Mouse (Mus musculus) lung, adult 2 months (tissue): ENCODE measurements around the gene Fam198a. TPM values are rescaled to one million over a fixed set of nuclear protein-coding genes. Genes with fewer than 3 reads are reported as not detected.
"Not testable (repeated sequence)": the region's sequence is repeated elsewhere in the genome, so short reads cannot be mapped to it uniquely, and the experiment has no call there.

ENCODE experiments used
- DNase-seq: peaks from one replicate; pipeline ENCODE4 v3.0.0; 2022
- H3K4me1 ChIP-seq: fragments of 200-500 bp; 2 replicates; pipeline ENCODE4 v1.6.1; 2011; ENCODE audit warnings: low read length; ENCODE audit not compliant: control insufficient read depth, insufficient read depth
- H3K4me3 ChIP-seq: fragments of 200-500 bp; replicated peaks from 2 replicates; pipeline ENCODE3; 2011; ENCODE audit warnings: low read depth, mild to moderate bottlenecking, control low read depth, low read length; ENCODE audit errors: extremely low read depth
- CTCF ChIP-seq: fragments of 200-500 bp; IDR thresholded peaks from 2 replicates; pipeline ENCODE4 v1.5.1; 2011; ENCODE audit warnings: mild to moderate bottlenecking, low read length, control low read depth; ENCODE audit not compliant: insufficient read depth
- POLR2A ChIP-seq: fragments of 200-500 bp; IDR thresholded peaks from 2 replicates; pipeline ENCODE4 v1.6.1; 2011; ENCODE audit warnings: low read depth, mild to moderate bottlenecking, control low read depth, low read length, borderline replicate concordance; ENCODE audit errors: extremely low read depth
- WGBS: fragments of 180-500 bp; shearing (Covaris S2); methylation state at CpG from one replicate; pipeline ENCODE4 v1.1.7; 2018; 5-methylcytosine and 5-hydroxymethylcytosine counted together
- polyA plus RNA-seq: library from polyadenylated mRNA; depleted of rRNA; stranded (reverse); fragments of >200 nt; gene quantifications from 2 replicates; pipeline ENCODE4 v1.2.3, GENCODE M21; 2012

Fam198a gene
- polyA plus RNA-seq, 1 experiment: 8.4 TPM

- Histone ChIP-seq H3K4me3 (no peak overlapping the region), H3K4me1 (peaks cover 24% of the 10 kb centered on the region)
- 13% methylated on average over 8 of the region's 8 CpGs for WGBS
- TF ChIP-seq POLR2A: no peak
- peak; percentile 42 for TF ChIP-seq CTCF
- DNase-seq: peak; percentile 37
These were observed 68.1 kb downstream of the Fam198a start for GRCm38 (mm10) chr9:122018782-122019395.

GRCm38 (mm10) chr9:122020321-122020720 is 69.5 kb downstream of the Fam198a start:
- H3K4me1 ChIP-seq: peaks cover 31% of the 10 kb centered on the region
- 82% methylated on average over 4 of the region's 4 CpGs for WGBS
- DNase-seq: no peak
- TF ChIP-seq POLR2A (no peak), CTCF (no peak)
- no peak overlapping the region for H3K4me3 ChIP-seq

GRCm38 (mm10) chr9:122021171-122021570 is 70.4 kb downstream of the Fam198a start:
- 93% methylated on average over 4 of the region's 4 CpGs for WGBS
- not testable (repeated sequence) for DNase-seq, H3K4me3 ChIP-seq
- H3K4me1 ChIP-seq: peaks cover 31% of the 10 kb centered on the region

DNA sequence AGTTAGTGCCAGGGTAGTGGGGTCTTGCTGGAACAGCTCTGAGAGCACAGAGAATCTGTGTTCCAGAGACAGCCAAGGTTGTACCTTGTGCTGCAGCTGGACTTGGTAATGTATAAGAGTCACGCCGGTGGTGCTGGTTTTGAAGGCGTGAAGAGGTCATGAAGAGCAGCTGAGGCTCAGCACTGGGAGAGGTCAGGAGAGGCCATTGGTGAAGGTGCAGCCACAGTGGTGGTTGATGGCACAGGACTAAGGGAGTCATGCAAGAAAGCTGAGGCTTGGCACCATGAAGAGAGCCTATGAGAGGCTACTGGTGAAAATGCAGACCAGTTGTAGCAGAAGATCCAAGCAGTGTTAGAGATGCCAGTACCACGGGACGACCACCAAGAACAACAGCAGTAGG is 70.8 kb downstream of the Fam198a start:
- no peak for TF ChIP-seq CTCF
- no peak for TF ChIP-seq POLR2A
- no peak for DNase-seq
- Histone ChIP-seq H3K4me3 (no peak overlapping the region), H3K4me1 (peaks cover 31% of the 10 kb centered on the region)
- WGBS: 91% methylated on average over 5 of the region's 5 CpGs

DNA sequence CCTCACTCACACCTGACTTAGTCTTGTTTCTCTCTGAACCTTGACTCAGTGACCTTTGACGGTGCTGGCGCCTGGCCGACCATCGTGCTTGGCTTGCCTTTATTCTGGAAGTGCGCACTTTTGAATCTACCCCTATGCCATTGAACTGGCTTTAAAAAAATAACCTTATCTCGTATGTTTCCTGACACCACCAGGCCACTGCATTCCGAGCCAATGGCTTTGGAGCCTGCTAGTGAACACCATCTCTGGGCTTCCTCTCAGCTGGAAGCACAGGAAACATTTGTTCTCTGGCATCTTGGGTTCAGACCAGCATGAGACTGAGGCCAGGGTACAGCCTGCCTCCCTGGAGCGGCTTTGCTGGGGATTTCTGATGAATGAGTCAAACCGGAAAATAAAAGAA is 72.0 kb downstream of the Fam198a start:
- TF ChIP-seq CTCF (no peak), POLR2A (no peak; the same call in 1 of the 2 replicates)
- Histone ChIP-seq H3K4me1 (peaks cover 37% of the 10 kb centered on the region), H3K4me3 (no peak overlapping the region)
- DNase-seq: peak; percentile 66
- 26% methylated on average over 9 of the region's 9 CpGs for WGBS

GRCm38 (mm10) chr9:122023873-122024272 is 73.1 kb downstream of the Fam198a start:
- WGBS: 63% methylated on average over 5 of the region's 5 CpGs
- Histone ChIP-seq H3K4me1 (peaks cover 41% of the 10 kb centered on the region), H3K4me3 (no peak overlapping the region)
- DNase-seq: no peak
- TF ChIP-seq CTCF (no peak), POLR2A (no peak)

- Histone ChIP-seq H3K4me1 (peaks cover 39% of the 10 kb centered on the region), H3K4me3 (no peak overlapping the region)
- TF ChIP-seq POLR2A (no peak), CTCF (no peak)
- WGBS: 90% methylated on average over 6 of the region's 6 CpGs
- DNase-seq: no peak
These were observed 73.6 kb downstream of the Fam198a start for GRCm38 (mm10) chr9:122024419-122024818.

GRCm38 (mm10) chr9:122025855-122026590 is 75.2 kb downstream of the Fam198a start:
- H3K4me3 ChIP-seq: no peak overlapping the region
- TF ChIP-seq CTCF (no peak), POLR2A (no peak)
- 59% methylated on average over 7 of the region's 7 CpGs for WGBS

DNA sequence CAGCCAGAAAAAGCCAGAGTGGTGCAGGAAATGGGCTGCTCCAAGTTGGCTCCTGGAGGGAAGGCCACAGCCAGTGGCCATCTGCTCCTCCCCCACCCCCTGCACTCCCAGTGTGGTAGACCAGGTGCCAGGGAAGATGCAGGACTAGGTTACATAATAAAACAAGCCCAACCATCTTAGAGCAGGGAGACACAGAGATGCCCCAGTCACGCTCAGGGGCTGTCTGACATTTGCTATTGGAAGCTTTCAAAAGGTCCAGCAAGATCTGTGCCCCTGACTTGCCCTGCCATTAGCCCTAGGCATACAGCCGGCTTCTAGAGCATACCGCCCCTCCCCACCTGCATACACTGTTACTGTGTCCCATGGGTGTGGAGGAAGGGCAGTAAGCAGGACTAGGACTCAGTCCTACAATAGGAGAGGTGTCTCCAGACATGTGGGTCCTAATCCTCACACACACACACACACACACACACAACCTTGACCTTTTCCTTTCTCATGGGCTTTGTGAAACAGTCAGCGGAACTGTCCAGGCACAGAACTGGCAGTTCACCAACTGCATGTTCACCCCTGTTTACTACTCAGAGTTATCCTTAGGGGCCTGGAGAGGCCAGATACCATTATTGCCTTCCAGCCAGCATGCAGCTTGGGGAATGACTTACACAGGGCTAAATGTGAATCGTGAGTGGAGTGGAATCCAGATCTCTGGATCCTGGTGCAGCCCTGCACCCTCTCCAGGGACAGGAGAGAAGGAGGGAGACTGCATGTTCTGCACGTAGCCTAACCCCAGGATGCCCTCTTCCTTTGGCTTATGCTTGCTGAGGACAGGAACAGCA is 76.5 kb downstream of the Fam198a start:
- peaks cover 36% of the 10 kb centered on the region for H3K4me1 ChIP-seq
- WGBS: 44% methylated on average over 6 of the region's 6 CpGs
- H3K4me3 ChIP-seq: no peak overlapping the region
- no peak for DNase-seq
- no peak for TF ChIP-seq CTCF
- TF ChIP-seq POLR2A: no peak

More at GRCm38 (mm10) chr9:122025855-122026590, 75.2 kb downstream of the Fam198a start:
- DNase-seq: no peak
- peaks cover 39% of the 10 kb centered on the region for H3K4me1 ChIP-seq
